Mouse (Mus musculus) lung, adult 2 months (tissue): ENCODE results near the gene Il11.

Experiments used
- CTCF ChIP-seq: fragments of 200-500 bp; IDR thresholded peaks from 2 replicates; pipeline ENCODE4 v1.5.1; 2011; ENCODE audit warnings: mild to moderate bottlenecking, low read length, control low read depth; ENCODE audit not compliant: insufficient read depth
- POLR2A ChIP-seq: fragments of 200-500 bp; IDR thresholded peaks from 2 replicates; pipeline ENCODE4 v1.6.1; 2011; ENCODE audit warnings: low read depth, mild to moderate bottlenecking, control low read depth, low read length, borderline replicate concordance; ENCODE audit errors: extremely low read depth

DNA sequence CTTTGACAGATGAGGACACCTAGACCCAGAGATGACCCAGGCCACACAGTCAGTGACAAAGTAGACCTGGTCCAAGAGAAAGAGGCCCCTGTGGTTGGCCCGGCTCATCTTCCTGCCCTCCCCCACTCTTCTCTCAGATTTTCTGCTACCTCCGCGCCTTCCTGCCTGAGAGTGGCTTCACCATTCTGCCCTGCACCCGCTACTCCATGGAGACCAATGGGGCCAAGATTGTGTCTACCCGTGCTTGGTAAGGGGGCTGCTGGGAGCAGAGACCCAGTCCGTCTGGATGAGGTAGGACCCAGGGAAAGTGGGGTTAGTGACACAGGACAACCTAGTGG lies 40.2 kb downstream of the Il11 start:
- TF ChIP-seq CTCF (no peak), POLR2A (no peak)
